Mouse (Mus musculus) left cerebral cortex, adult 8-10 months (tissue): Measurements from ENCODE around the gene Mlh1. TPM values are rescaled to one million over a fixed set of nuclear protein-coding genes. Genes with fewer than 3 reads are reported as not detected.

ENCODE experiments used
- DNase-seq, 2 experiments: peaks; one replicate each; pipeline ENCODE4 v3.0.0; 2022; ENCODE audit warnings: low spot score in 2 of 2
- total RNA-seq, 4 experiments: library from RNA; stranded (reverse); gene quantifications; 2 replicates each; pipeline ENCODE4 v1.2.4; 2022

Mlh1 gene
- total RNA-seq, 4 experiments from 2014 or later, result 13.1 to 20.9 (median 16.4) TPM

DNA sequence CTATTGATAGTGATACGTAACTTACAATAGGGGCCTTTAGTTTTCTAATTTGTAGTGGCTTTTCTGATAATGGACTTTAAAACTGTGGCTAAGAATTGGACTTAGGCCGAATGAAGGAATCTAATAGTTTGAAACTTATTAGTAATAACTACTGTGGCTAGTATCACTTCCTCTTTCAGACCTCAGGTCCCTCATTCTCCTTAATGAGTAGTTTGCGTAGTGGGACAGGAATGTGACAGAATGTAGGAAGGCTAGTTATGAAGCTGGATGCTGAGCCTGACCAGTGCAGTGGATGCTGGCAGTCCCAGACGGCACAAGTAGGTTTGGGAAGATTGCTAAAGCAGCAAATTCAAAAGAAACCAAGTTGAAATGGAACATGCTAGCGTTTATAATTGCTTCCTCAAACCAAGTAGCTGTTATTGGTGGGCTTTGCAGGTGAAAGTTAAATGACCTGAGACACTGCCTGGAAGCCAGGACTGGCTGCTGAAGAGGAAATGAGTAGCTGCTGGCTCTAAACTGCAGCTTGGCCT, 51.0 kb downstream of the Mlh1 start:
- DNase-seq, result no peak

DNA sequence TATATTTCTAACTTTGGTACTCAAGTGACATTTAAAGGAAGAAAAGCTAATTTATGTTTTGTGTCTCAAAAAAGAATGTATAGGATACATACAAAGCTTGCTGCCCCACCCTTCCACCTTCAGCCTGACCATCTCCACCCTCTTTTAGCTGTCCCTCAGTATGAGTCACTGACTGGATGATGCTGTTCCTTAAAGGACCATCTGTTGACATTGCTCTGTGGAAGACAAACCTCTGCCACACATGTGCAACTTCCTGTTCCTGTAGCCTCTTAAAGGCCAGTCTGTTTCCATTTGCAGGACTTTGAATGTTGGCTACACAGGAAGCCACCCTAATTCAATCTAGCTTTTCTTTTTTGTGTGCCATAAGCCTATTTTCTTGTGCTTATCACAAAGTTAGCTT, 55.2 kb downstream of the Mlh1 start:
- DNase-seq, result no peak

DNA sequence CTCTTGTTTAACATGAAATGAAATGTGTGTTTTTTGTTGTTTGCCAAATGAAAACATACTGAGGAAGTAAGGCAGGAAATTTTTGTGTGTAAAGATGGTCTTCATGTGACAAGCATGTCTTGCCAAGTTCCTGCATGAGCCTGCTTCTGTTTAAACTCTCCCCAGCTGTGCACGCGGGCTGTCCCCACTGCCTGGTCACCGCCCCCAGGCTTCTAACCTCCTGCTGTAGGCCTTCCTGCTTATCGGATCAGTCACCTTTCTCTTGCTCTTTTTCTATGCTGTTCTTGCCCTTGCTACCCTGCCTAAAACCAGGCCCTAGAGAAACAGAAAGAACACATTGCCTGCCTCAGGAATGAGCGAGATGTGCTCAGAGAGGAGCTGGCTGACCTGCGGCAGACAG, 58.1 kb downstream of the Mlh1 start:
- no peak for DNase-seq

DNA sequence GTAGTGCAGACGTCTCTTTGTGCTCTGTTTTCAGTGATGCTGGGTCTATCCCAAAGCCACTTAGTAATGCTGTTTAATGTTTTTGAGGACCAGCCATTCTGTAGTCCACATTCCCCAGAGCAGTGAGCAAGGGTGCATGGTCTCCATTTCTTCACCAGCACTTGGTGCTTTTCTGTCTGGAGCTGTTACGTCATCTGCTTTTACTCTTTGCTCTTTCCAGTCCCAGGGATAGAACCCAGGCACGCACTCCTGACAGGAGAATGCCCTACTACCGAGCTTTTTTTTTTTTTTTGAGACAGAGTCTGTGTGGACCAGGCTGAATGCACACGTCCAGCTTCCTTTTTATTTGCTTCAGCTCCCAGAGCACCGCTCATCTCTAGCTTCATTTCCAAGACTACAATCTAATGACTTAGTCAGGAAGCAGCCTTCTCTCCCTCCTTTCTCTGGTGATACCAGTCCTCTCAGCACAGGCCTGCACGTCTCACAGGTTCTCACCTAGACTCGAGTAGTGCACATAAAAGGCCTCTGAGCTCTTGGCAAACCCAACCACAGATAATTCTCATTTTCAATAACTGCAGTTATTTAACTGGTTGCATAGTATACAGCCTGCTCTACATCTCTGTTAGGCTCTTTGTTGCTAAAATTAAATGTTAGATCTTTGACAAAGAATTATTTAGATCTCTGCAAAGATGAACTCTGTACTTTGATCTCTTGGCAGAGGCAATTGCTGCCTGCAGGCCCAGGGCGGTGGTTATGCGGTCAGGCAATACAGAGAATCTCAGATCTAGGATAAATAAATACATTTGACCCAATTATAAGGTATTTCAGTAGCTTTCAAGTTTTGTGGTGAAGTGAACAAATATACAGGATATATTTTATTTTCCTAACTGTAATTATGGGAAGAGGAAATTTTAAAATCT, 60.2 kb downstream of the Mlh1 start:
- DNase-seq, result no peak

DNA sequence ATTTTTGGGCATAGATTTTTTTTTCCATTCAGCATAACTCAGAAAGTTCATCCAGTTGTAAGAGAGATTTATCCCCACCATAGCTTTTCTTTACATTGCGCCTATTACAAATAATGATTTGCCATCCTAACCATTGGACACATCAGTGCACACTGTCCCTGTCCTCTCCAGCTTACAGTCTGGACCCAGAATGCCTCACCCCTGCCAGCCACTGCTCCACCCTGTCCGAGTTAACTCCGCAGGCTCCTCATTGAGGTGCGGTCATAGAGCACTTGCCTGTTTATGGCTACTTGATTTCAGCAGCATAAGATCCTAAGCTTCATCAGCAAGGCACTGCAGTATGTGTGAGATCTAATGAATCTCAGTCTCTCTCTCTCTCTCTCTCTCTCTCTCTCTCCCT, 61.2 kb downstream of the Mlh1 start:
- no peak for DNase-seq

DNA sequence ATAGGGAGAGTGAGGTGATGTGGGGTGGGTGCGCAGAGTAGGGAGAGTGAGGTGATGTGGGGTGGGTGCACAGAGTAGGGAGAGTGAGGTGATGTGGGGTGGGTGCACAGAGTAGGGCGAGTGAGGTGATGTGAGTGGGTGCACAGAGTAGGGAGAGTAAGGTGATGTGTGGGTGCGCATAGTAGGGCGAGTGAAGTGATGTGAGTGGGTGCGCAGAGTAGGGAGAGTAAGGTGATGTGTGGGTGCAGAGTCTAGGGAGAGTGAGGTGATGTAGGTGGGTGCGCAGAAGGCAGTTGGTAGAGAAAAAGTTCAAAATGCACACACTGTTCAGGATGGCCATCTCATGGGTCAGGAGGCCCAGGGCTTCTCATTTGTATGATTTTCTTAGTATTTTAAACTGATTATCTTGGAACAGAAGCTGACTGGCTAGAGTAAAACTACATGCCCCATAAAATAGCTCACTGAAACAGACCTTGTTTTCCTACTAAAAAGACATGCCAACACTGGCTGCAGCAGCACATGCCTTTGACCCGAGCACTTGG, 62.4 kb downstream of the Mlh1 start:
- no peak for DNase-seq

DNA sequence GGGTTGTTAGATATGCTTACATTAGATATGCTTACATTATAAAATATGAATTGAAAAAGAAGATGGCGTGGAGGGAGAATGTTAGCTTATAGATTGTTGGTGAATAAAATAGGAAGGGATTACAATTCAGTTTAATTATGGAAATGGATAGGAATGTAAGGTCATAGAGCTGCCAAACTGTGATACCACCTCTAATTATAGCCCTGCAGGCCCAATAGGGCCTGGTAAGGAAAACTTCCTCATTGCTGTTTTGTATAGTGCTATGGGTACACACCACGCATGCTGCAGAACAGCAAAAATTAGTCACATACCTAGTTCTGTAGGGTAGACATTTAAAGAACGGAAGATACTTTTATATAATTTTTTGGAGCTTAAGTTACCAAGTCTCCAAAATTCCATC, 63.4 kb downstream of the Mlh1 start:
- DNase-seq, result no peak

DNA sequence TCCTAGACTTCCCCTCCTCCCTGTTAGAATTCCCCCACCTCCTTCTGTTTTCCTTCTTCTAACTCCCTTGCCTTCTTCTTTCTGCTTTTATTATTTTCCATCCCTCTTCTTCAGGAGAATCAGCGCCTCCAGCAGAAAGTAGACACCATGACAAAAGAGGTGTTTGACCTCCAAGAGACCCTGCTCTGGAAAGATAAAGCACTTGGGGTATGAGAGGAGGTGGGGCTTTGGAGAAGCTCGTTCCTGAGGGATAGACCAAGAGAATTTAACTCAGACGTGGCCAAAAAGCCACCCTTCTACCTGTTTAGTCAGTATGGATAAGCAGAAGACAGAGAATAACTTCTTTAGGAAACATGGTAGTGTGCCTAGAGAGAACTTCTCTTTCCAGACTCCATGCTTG, 63.9 kb downstream of the Mlh1 start:
- no peak for DNase-seq

DNA sequence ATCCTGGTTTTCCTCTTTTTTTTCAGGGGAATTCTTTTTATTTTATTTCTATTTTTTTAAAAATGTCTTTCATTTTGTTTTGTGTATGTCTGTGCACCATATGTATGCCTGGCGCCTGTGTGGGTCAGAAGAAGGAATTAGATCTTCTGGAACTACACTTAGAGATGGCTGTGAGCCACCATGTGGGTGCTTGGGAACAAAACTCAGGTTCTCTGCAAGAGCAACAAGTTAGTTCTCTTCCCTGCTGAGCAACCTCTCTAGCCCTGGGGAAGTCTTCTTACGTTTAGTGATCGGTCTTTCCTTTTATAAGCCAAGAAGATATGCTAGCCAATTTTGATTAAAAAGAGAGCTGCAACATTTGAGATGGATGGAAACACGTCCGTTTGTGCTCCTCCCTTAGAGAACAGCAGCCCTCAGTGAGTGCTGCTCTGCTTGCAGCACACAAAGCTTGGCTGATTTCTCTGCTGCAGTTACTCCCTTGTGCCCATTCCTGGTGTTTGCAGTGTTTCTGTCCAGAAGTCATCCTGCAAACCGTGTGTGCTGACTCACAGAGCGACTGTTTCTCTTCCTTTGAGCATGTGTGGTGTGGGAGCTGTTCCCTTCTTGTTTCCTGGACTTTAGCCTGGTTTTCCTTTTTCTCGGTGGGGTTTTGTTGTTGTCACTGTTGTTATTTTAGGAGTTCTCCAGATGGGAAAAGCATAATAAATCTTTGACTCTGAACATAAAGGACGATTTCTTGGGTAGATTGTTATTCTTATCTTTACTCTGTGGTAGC, 66.8 kb downstream of the Mlh1 start:
- peak in 1 of 2 experiments; percentile 66 for DNase-seq

DNA sequence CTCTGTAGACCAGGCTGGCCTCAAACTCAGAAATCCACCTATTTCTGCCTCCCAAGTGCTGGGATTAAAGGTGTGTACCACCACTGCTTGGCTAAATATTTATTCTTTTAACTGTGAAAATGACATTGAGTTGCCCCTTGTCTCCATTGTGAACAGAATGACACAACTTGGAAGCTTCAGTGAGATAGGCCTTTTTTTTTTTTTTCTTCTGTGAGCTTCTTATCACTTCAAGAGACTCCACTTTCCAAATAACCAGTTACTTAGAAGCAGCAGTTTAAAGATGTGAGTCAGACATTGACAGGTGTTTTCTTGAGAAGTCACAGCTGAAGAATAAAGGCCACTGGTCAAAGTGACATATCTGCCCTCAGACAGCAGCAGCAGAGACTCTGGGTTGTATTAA, 71.4 kb downstream of the Mlh1 start:
- DNase-seq, result no peak

DNA sequence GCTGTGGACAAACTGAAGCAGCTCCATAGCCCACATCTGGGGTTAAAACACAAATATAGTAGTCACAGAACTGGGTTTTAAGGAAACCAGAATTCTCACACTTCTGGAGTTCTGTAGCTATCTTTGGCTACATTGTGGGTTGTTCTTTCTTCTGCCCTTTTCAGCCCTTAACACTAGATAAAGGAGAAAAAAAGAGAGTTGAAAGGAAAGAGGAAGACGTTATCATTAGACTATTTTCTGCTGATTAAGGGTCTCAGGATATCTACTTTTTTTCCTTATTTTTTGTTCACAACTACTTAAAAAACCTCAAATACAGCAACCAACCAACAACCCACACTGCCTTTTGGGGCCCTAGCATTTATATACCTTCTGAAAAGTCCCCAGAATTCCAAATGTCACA, 73.3 kb downstream of the Mlh1 start:
- DNase-seq, result no peak

DNA sequence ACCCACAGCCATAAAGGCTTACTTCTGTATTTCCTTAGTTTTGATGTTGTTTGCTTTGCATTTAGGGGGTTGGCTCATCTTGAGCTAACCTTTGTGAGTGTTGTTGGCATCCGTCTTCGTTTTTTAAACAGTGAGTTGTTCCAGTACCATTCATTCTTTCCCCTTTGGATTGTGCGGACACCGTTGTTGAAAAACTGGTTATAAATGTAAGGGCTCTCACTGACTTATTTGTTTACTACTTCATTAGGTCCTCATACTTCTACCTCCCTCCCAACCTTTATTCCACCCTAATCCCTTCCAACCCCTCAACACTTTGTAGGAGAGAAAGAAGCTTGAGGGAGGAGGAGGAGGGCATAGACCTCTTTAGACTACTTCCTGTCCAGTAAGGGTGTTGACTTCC, 73.9 kb downstream of the Mlh1 start:
- no peak for DNase-seq

DNA sequence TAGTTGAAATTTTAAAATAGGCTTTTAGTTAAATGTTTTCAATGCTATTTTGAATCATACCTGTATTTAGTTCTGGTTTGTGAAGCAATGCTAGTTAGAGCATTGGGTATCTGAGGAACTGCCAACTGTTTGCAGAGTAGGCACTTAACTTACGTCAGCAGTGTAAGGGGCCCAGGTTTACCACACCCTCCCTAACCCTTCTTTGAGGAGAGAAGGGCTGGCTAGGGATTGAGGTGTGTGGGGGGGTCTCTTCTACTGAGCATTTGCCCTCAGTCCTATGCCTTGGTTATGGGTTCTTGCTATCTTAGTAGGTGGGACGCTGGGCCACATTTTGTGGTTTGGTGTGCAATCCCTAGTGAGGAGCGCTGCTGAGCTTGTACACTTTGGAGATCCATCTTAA, 74.5 kb downstream of the Mlh1 start:
- no peak for DNase-seq

DNA sequence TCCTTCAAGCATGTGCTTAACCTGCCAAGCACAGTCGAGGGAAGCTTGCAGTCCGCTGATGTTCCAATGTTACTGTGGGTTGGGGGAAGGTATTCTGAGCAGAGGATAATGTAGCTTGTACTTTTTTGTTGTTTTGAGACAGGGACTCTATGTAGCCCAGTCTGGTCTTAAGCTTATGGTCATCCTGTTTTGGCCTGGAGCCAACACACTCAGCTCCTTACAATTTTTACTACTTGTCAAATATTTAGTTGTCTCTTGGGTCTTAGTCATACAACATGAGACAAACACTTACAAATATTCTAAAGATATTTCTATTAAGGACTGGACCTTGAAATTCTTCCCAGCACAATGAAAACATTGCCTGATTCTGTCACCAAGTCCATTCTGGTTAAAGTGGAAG, 78.4 kb downstream of the Mlh1 start:
- DNase-seq, result no peak

DNA sequence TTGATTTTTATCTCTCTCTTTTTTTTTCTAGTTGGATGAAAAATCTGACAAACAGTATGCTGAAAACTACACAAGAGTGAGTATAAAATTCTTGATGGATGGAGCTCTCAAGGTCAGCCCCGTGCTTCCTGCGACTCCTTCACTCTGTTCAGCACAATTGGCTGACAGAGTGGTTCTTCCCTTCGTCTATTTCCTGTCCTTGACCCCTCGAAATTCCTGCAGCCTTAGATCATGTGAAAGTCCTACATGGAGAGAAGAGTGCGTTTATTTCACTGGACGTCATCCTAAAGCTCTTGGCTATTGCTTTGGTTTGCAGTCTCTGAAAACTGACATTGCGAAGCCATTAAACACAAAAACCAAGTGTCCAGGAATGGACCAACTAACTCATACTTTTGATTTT, 82.9 kb downstream of the Mlh1 start:
- no peak for DNase-seq

DNA sequence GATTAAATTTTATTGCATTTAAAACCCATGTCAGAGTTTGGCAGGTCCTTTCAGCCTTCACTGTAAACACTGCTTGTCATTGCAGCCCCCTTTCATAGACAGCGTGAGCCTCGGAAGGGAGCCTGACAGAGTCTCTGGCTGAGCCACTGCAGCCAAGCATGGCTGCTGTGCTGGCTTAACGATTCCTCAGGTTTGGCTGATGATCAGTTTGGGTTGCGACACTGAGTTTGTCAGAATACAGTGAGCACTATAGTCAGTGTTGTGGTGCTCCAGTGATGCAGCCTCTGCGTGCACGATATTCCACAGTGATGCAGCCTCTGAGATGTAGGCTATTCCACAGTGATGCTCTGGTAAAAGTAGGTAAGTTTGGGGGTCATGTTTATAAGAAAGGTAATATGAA, 84.7 kb downstream of the Mlh1 start:
- no peak for DNase-seq

DNA sequence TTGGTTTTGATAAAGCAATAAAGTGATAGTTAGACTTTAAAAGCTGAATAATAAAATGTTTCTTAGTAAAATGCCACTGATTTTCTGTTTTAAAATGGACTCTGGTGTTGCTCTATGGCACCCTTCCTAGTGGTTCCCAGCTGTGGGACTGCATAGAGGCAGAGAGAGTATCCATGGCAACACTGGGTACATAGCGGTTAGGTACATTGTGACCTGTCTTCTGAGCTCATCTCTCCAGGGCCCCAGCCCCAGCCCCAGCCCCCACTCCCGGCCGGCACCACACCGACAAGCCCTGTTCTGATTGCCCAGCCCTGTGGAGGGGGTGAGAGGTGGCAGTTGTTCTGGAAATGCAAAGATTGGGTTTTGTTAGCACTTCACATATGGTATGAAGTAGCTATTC, 86.7 kb downstream of the Mlh1 start:
- no peak for DNase-seq

DNA sequence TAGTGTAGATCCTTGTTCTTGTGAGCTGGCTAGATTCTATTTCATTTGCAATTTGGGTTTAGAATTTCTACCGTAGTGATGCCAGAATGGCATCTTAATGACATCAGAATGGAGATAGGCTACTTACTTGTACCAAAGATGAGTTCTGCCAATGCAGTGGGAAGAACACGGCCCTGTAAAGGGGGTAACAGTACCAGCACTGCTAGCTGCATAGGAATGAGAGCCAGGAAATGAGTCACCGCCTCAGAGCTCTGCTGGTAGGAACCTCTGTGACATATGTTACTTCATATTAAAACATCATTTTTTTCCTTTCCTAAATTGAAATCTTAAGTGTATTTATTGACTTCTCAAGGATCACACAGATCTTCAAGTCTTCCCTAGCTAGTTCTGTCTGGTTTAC, 89.4 kb downstream of the Mlh1 start:
- peak in 1 of 2 experiments; percentile 43 for DNase-seq

DNA sequence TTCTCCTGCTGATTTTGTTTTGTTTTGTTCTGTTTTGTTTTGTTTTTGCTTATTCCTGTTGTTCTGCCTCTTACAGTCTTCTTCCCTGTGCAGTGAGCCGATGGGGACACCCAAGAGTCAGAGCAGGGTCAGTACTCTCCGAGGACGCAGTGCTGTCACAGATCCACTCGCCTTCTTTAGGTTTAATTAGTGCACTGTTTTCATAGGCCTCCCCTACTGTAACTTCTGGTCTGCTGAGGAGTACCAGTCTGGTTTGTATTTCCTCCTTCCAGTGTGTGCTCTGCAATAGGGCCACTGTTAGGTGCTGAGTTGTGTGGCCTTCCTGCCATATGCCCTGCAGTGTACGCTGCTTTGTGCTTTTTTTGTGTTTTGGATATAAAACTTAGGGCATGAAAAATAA, 92.6 kb downstream of the Mlh1 start:
- no peak for DNase-seq
